Mouse (Mus musculus) forebrain, embryonic 12.5 days (tissue): ENCODE results near the gene Rad52. TPM values are rescaled to one million over a fixed set of nuclear protein-coding genes. Genes with fewer than 3 reads are reported as not detected.

Source experiments
- ATAC-seq: fragments of 200-750 bp; cut with Nextera tagmentation; 2 replicates; pipeline ENCODE4 v1.8.0; 2017; ENCODE audit warnings: moderate TSS enrichment; ENCODE audit not compliant: low FRiP score
- H3K27ac ChIP-seq: fragments of 300-500 bp; sonication (generic); 2 replicates; pipeline ENCODE4 v1.5.1; 2016; ENCODE audit warnings: mild to moderate bottlenecking
- H3K27me3 ChIP-seq: fragments of 300-500 bp; sonication (generic); 2 replicates; pipeline ENCODE4 v1.6.1; 2016; ENCODE audit warnings: mild to moderate bottlenecking
- H3K36me3 ChIP-seq: fragments of 300-500 bp; sonication (generic); replicated peaks from 2 replicates; pipeline ENCODE4 v1.6.1; 2016; ENCODE audit warnings: mild to moderate bottlenecking
- H3K4me1 ChIP-seq: fragments of 300-500 bp; sonication (generic); 2 replicates; pipeline ENCODE4 v1.6.1; 2016
- H3K4me2 ChIP-seq: fragments of 300-500 bp; sonication (generic); 2 replicates; pipeline ENCODE4 v1.6.1; 2016; ENCODE audit warnings: mild to moderate bottlenecking, moderate library complexity
- H3K4me3 ChIP-seq: fragments of 300-500 bp; sonication (generic); replicated peaks from 2 replicates; pipeline ENCODE4 v1.5.1; 2016; ENCODE audit warnings: mild to moderate bottlenecking
- H3K9ac ChIP-seq: fragments of 300-500 bp; sonication (generic); 2 replicates; pipeline ENCODE4 v1.6.1; 2016; ENCODE audit warnings: mild to moderate bottlenecking
- H3K9me3 ChIP-seq: fragments of 300-500 bp; sonication (generic); 2 replicates; pipeline ENCODE4 v1.6.1; 2016
- WGBS: fragments of 180-500 bp; shearing (Covaris S2); methylation state at CpG from one replicate; pipeline ENCODE4 v1.1.7; 2016; 5-methylcytosine and 5-hydroxymethylcytosine counted together
- polyA plus RNA-seq: library from polyadenylated mRNA; unstranded; fragments of >200 nt; fragmentation: Nextera tagmentation; extraction: Ambion mirVana; gene quantifications from 2 replicates; pipeline ENCODE4 v1.2.1, GENCODE M21; 2016

Rad52 gene
- polyA plus RNA-seq, result 22.8 and 25.2 TPM in 2 replicates

DNA sequence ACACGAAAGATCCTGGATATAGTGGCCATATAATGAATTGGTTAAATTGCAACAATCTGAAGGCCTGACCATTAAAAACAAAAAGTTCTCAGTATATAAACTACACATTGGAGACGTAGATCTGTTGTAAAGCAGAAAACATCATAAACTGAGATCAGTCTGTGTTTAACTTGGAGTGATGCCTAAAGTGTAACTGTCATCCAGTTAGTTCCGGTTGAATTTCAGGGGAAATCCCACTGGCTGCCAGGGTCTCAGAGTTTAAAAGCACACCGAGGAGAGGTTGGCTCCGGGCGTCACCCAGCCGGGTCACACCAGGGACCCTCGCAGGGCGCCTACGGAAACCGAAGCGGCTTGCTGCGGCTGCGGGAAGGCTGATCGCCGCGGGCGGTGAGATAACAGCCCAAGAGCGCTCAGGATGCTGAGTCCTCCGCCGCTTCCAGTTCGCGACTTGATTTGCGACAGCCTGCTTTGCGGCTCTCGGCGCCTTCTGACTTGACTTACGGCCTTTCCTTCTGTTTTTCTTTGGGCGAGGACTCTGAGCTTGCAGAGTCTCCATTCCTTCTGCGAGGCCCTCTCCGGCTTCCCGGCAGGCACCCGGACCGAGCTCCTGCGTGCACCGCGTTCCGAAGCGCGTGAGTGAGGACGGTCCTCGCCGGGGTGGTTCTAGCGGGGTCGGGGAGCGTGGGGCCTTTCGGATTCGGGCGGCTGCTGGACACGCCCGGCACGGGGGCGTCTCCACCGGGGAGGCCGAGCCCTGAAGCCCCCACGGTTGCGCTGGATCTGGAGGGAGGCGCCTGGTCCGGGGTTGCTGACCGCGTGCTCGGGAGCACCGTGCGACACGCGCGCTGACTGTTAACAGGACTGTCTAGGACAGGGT lies at the start of gene Rad52:
TSS of gene Rad52 (plus strand) at position 495 of the 877 bp plus-strand sequence.
- H3K4me1 ChIP-seq, result peaks cover 10% of the 10 kb centered on the region
- no peaks in the 10 kb centered on the region for H3K9me3 ChIP-seq
- peak within 1 kb of the TSS; percentile 93 for H3K27ac ChIP-seq
- H3K4me2 ChIP-seq, result peak within 1 kb of the TSS; percentile 83
- 2% methylated on average over 67 of the region's 67 CpGs for WGBS
- peak; percentile 90 for ATAC-seq
- peak within 1 kb of the TSS; percentile 95 for H3K9ac ChIP-seq
- H3K4me3 ChIP-seq, result peak within 1 kb of the TSS; percentile 95
- H3K27me3 ChIP-seq, result no peaks in the 10 kb centered on the region
- peaks cover 6% of the 10 kb centered on the region for H3K36me3 ChIP-seq

GRCm38 (mm10) chr6:119854156-119854555 lies 48.3 kb upstream of the Rad52 start:
- ATAC-seq, result no peak
- H3K9me3 ChIP-seq, result peaks cover 3% of the 10 kb centered on the region; the same call in 1 of the 2 replicates

DNA sequence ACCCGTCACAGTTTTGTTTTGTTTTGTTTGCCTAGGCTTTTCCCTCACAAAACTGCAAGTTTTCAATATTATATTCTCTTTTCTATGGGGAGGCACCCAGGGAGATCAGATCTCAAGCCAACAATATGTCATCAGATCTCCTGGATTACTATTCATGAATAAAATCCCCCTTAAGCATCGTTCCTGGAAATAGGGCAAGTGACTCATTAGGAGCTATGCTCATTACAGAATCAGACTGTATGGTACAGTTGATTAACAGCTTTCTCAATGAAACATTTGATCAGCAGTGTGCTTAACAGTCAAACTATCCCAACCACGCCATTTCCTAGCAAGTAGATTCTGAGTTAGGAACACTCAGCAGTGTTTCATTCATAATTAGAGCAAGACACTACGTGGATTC lies 47.0 kb upstream of the Rad52 start:
- H3K4me1 ChIP-seq, result no peaks in the 10 kb centered on the region
- no peak overlapping the region for H3K9ac ChIP-seq
- no peaks in the 10 kb centered on the region for H3K27me3 ChIP-seq
- H3K4me2 ChIP-seq, result no peak overlapping the region
- peaks cover 4% of the 10 kb centered on the region; the same call in 1 of the 2 replicates for H3K9me3 ChIP-seq
- no peak overlapping the region for H3K4me3 ChIP-seq
- 77% methylated on average over 4 of the region's 4 CpGs for WGBS
- H3K27ac ChIP-seq, result no peak overlapping the region
- no peaks in the 10 kb centered on the region for H3K36me3 ChIP-seq
- no peak for ATAC-seq

More at GRCm38 (mm10) chr6:119854156-119854555, 48.3 kb upstream of the Rad52 start:
- no peaks in the 10 kb centered on the region for H3K27me3 ChIP-seq
- H3K36me3 ChIP-seq, result no peaks in the 10 kb centered on the region
- H3K27ac ChIP-seq, result no peak overlapping the region
- H3K4me1 ChIP-seq, result peaks cover 8% of the 10 kb centered on the region
- H3K4me2 ChIP-seq, result no peak overlapping the region
- H3K9ac ChIP-seq, result no peak overlapping the region
- H3K4me3 ChIP-seq, result no peak overlapping the region
- WGBS, result 58% methylated on average over 2 of the region's 2 CpGs

GRCm38 (mm10) chr6:119860236-119860635 lies 42.3 kb upstream of the Rad52 start:
- no peak for ATAC-seq
- no peak overlapping the region for H3K9ac ChIP-seq
- H3K4me2 ChIP-seq, result no peak overlapping the region
- no peaks in the 10 kb centered on the region for H3K36me3 ChIP-seq
- H3K4me3 ChIP-seq, result no peak overlapping the region
- no peaks in the 10 kb centered on the region for H3K27me3 ChIP-seq
- peaks cover 4% of the 10 kb centered on the region; the same call in 1 of the 2 replicates for H3K9me3 ChIP-seq
- 94% methylated on average over 2 of the region's 2 CpGs for WGBS
- no peak overlapping the region for H3K27ac ChIP-seq
- 0 out of 2 replicates have a peak, but pooled peaks cover 5% of the 10 kb centered on the region for H3K4me1 ChIP-seq

DNA sequence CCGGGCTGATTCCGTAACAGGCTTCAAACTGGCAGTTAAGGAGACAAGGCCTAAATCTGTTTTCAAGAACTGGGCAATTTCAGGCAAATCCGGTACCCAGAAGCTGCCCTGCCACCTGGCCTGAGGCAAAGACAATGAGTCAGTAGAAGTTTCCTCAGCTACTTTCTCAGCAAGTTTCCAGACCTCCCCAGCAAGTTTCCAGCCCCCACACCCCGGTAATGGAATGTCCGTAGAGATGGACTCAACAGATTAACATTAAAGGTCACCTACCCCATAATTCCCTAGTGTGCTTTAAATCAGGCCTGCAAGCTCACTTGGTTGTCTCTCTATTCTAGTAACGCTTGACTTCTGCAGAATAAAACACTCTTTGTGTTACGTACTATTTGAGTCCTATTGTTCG lies 41.0 kb upstream of the Rad52 start:
- H3K27ac ChIP-seq, result no peak overlapping the region

DNA sequence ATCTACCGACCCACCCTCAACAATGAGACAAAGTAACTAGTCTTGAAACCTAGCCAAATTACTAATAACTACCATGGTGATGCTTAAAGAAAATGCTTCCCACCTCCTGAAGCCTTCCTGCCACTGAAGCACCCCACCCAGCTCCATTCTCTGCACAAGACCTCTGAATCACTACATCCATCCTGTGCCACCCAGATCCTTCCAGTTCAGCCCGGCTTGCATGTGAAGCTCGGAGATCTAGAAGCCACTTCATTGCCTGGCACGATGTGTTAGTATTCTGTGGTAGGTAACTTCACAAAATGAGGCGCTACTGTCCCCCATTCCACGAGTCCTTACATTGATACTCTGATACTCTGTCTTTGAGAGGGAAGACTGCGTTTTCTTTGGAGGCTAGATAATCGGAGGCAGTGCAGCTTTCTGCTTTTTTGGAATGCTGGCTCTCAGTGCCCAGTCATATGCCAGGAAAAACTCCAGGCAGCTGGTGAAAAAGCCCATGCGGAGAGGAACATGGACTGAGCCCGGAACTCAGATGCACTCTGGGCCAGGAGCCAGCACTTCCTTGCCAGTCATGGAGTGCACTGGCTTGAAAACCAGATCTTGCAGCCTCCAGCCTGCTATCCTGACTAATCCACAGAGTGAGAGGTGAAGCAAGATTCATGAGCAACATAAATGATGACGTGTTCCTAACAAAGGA lies 38.0 kb upstream of the Rad52 start:
- Histone ChIP-seq H3K4me1 (0 out of 2 replicates have a peak, but pooled peaks cover 5% of the 10 kb centered on the region), H3K4me3 (no peak overlapping the region), H3K9ac (no peak overlapping the region), H3K27me3 (no peaks in the 10 kb centered on the region), H3K36me3 (no peaks in the 10 kb centered on the region), H3K9me3 (no peaks in the 10 kb centered on the region), H3K4me2 (no peak overlapping the region), H3K27ac (no peak overlapping the region)
- ATAC-seq, result no peak
- WGBS, result 91% methylated on average over 11 of the region's 11 CpGs

More for the DNA sequence above, 41.0 kb upstream of the Rad52 start:
- 35% methylated on average over 8 of the region's 8 CpGs for WGBS
- no peak overlapping the region for H3K4me2 ChIP-seq
- H3K4me1 ChIP-seq, result 0 out of 2 replicates have a peak, but pooled peaks cover 5% of the 10 kb centered on the region
- H3K4me3 ChIP-seq, result no peak overlapping the region
- H3K9me3 ChIP-seq, result peaks cover 4% of the 10 kb centered on the region; the same call in 1 of the 2 replicates
- no peaks in the 10 kb centered on the region for H3K36me3 ChIP-seq
- H3K9ac ChIP-seq, result no peak overlapping the region
- ATAC-seq, result no peak
- no peaks in the 10 kb centered on the region for H3K27me3 ChIP-seq

DNA sequence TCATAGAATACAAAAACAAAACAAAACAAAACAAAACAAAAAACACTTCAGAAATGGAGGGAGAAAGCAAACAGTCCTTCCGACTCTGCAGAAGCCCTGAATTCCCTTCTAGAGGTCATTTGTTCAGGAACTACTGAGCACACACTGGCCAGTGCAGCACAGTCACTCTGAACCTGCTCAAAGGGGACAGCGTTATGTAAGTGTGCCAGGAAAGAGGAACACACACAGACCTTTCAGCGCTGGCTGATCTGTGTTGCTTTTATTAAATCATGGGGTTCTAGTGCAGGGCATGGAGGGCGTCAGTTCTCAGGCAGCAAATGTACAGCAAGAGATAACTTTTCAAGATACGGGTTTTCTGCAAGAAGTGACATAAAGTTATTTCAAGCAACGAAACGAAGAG lies 19.3 kb upstream of the Rad52 start:
- 85% methylated on average over 7 of the region's 7 CpGs for WGBS
- Histone ChIP-seq H3K4me3 (no peak overlapping the region), H3K36me3 (no peaks in the 10 kb centered on the region), H3K9me3 (no peaks in the 10 kb centered on the region), H3K4me2 (no peak overlapping the region), H3K27ac (no peak overlapping the region), H3K4me1 (no peaks in the 10 kb centered on the region), H3K9ac (no peak overlapping the region), H3K27me3 (no peaks in the 10 kb centered on the region)
- ATAC-seq, result no peak

- H3K36me3 ChIP-seq, result no peaks in the 10 kb centered on the region
- no peak overlapping the region for H3K27ac ChIP-seq
- H3K9ac ChIP-seq, result no peak overlapping the region
- no peak overlapping the region for H3K4me3 ChIP-seq
- ATAC-seq, result no peak
- no peaks in the 10 kb centered on the region for H3K27me3 ChIP-seq
- no peaks in the 10 kb centered on the region for H3K9me3 ChIP-seq
- no peaks in the 10 kb centered on the region for H3K4me1 ChIP-seq
- WGBS, result 91% methylated on average over 7 of the region's 7 CpGs
- no peak overlapping the region for H3K4me2 ChIP-seq
Measured at GRCm38 (mm10) chr6:119892711-119893110, 9.8 kb upstream of the Rad52 start.

DNA sequence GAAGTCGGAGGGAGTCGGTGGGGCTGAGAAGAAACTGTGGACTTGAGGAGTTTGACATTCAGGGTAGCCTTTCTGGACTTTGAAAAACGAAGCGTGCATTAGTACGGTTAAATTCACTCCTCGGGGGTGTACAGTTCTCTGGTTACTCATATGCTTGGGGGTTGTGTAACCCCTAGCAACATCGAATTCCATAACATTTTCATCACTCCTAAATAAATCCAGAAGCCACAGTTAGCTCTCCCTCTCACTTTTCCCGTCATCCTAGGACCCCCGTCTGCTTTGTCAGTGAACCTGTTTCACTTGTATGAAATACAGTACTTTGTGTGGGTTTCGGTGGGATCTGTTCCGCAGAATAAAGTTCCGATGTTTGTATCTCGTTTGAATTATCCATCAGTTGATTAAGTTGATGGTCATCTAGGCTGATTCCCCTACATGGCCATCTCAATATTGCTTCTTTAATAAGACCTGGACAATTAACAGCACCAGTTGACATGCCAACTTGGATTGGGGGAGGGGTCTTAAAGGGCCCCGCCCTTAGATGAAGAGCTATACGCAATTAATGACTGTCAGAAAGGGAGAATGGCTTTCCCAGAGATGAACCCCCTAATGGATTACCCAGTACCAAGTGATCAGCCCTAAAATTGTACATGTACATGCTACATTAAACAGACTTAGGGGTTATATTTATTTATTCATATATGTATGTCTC lies 737 bp downstream of the Rad52 start:
- no peak; the same call in 1 of the 2 replicates for ATAC-seq
- WGBS, result 24% methylated on average over 15 of the region's 15 CpGs
- H3K4me2 ChIP-seq, result peak overlapping the region; percentile 83
- H3K36me3 ChIP-seq, result peaks cover 6% of the 10 kb centered on the region
- peak overlapping the region; percentile 95 for H3K4me3 ChIP-seq
- peak overlapping the region; percentile 95 for H3K9ac ChIP-seq
- H3K27me3 ChIP-seq, result no peaks in the 10 kb centered on the region
- peaks cover 10% of the 10 kb centered on the region for H3K4me1 ChIP-seq
- peak overlapping the region; percentile 93 for H3K27ac ChIP-seq
- H3K9me3 ChIP-seq, result no peaks in the 10 kb centered on the region

GRCm38 (mm10) chr6:119905461-119905860 lies 3.0 kb downstream of the Rad52 start:
- no peak for ATAC-seq
- H3K36me3 ChIP-seq, result peaks cover 6% of the 10 kb centered on the region
- WGBS, result 83% methylated on average over 5 of the region's 5 CpGs

DNA sequence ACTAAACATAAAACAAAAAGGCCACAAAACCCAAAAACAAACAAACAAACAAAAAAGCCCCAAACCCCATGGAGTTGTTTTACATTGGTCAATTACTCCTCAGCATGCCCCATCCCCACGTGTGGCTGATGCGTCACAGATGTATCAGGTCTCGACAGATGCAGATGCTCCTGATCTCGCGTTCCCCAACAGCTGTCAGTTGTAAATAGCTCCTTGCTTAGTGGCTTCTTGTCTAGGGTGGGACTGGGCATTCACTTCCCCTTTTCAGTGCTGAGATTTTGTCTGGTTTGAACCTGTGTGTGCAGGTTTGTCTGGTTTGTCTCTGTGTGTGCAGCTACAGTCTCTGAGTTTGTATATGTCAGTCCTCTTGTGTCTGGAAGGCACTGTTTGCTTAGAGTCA lies 9.5 kb downstream of the Rad52 start:
- no peaks in the 10 kb centered on the region for H3K27me3 ChIP-seq
- WGBS, result 81% methylated on average over 5 of the region's 5 CpGs
- H3K4me3 ChIP-seq, result no peak overlapping the region

More at GRCm38 (mm10) chr6:119905461-119905860, 3.0 kb downstream of the Rad52 start:
- H3K9ac ChIP-seq, result no peak overlapping the region
- H3K27me3 ChIP-seq, result no peaks in the 10 kb centered on the region
- no peak overlapping the region for H3K27ac ChIP-seq
- no peak overlapping the region for H3K4me3 ChIP-seq
- H3K4me2 ChIP-seq, result no peak overlapping the region
- peaks cover 10% of the 10 kb centered on the region for H3K4me1 ChIP-seq
- no peaks in the 10 kb centered on the region for H3K9me3 ChIP-seq

GRCm38 (mm10) chr6:119915710-119916109 lies 13.2 kb downstream of the Rad52 start:
- no peak for ATAC-seq
- Histone ChIP-seq H3K4me2 (no peak overlapping the region), H3K4me1 (no peaks in the 10 kb centered on the region), H3K27me3 (no peaks in the 10 kb centered on the region), H3K4me3 (no peak overlapping the region), H3K36me3 (peaks cover 77% of the 10 kb centered on the region), H3K9ac (no peak overlapping the region), H3K9me3 (no peaks in the 10 kb centered on the region), H3K27ac (no peak overlapping the region)
- whole genome bisulfite sequencing, result 91% methylated on average over 5 of the region's 5 CpGs

More for the DNA sequence above, 9.5 kb downstream of the Rad52 start:
- Histone ChIP-seq H3K9me3 (no peaks in the 10 kb centered on the region), H3K27ac (no peak overlapping the region), H3K4me1 (no peaks in the 10 kb centered on the region), H3K9ac (no peak overlapping the region), H3K4me2 (no peak overlapping the region), H3K36me3 (peaks cover 49% of the 10 kb centered on the region)
- no peak for ATAC-seq
